Mouse (Mus musculus): ENCODE measurements at regions not wholly inside any gene's neighbourhood (a gene's known extent, or its start where the extent isn't known, plus 50 kb on each side); places are given as distances from the start of the nearest gene placed in this dataset.

- Histone ChIP-seq H3K27me3 (ENCODE audit: control insufficient read depth, insufficient read depth, low read length) (no peaks in the 10 kb centered on the region), H3K4me1 (ENCODE audit: control insufficient read depth, insufficient read depth, low read length) (no peaks in the 10 kb centered on the region), H3K9me3 (ENCODE audit: control insufficient read depth, low read length) (no peaks in the 10 kb centered on the region), H3K36me3 (ENCODE audit: control insufficient read depth, insufficient read depth, low read length) (no peaks in the 10 kb centered on the region), H3K9ac (ENCODE audit: low read length) (no peak overlapping the region), H3K4me3 (ENCODE audit: low read depth, low read length) (no peak overlapping the region), H3K27ac (ENCODE audit: low read depth, low read length) (no peak overlapping the region), H3K4me2 (ENCODE audit: low read depth) (no peak overlapping the region)
- ATAC-seq (ENCODE audit: insufficient read depth, low FRiP score, low TSS enrichment) (no peak), DNase-seq (ENCODE audit: low spot score) (no peak)
- WGBS, result 90% methylated on average over 5 of the region's 5 CpGs
Measured at GRCm38 (mm10) chr4:9218380-9218779, 979.5 kb upstream of the Car8 start.

DNA sequence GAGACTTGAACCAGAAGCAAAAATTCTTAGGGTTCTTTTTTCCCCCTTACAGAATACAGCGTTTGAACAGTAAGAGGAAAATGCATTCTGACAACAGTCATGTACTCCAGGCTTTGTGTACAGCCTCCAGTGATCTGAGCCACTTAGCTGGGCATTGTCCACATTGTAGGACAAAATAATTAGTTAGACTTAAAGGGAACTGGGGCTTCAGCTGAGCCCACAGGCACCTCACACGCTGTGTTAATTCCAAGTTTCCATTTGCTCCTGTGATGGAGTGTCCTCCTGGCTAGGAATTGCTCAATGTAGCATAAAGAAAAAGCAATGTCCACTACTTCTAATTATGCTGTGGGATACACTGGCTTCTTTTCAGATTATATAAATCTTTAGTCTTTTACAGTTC lies 969.8 kb upstream of the Car8 start:
- Histone ChIP-seq H3K36me3 (ENCODE audit: control insufficient read depth, insufficient read depth, low read length) (no peaks in the 10 kb centered on the region), H3K27me3 (ENCODE audit: control insufficient read depth, insufficient read depth, low read length) (no peaks in the 10 kb centered on the region), H3K9ac (ENCODE audit: low read length) (no peak overlapping the region), H3K9me3 (ENCODE audit: control insufficient read depth, low read length) (no peaks in the 10 kb centered on the region), H3K27ac (ENCODE audit: low read depth, low read length) (no peak overlapping the region), H3K4me1 (ENCODE audit: control insufficient read depth, insufficient read depth, low read length) (no peaks in the 10 kb centered on the region), H3K4me2 (ENCODE audit: low read depth) (no peak overlapping the region), H3K4me3 (ENCODE audit: low read depth, low read length) (no peak overlapping the region)
- DNase-seq (ENCODE audit: low spot score) (no peak), ATAC-seq (ENCODE audit: insufficient read depth, low FRiP score, low TSS enrichment) (no peak)
- 78% methylated on average over 2 of the region's 2 CpGs for WGBS

- H3K9me3 ChIP-seq (ENCODE audit: control insufficient read depth, low read length), result no peaks in the 10 kb centered on the region
- no peaks in the 10 kb centered on the region for H3K4me1 ChIP-seq (ENCODE audit: control insufficient read depth, insufficient read depth, low read length)
- no peak overlapping the region for H3K4me2 ChIP-seq (ENCODE audit: low read depth)
- no peak overlapping the region for H3K9ac ChIP-seq (ENCODE audit: low read length)
- no peaks in the 10 kb centered on the region for H3K27me3 ChIP-seq (ENCODE audit: control insufficient read depth, insufficient read depth, low read length)
- no peak overlapping the region for H3K27ac ChIP-seq (ENCODE audit: low read depth, low read length)
- DNase-seq (ENCODE audit: low spot score), result no peak
- no peaks in the 10 kb centered on the region for H3K36me3 ChIP-seq (ENCODE audit: control insufficient read depth, insufficient read depth, low read length)
- 88% methylated on average over 2 of the region's 2 CpGs for WGBS
- no peak overlapping the region for H3K4me3 ChIP-seq (ENCODE audit: low read depth, low read length)
- ATAC-seq (ENCODE audit: insufficient read depth, low FRiP score, low TSS enrichment), result no peak
Measured at GRCm38 (mm10) chr4:9200012-9200411, 961.2 kb upstream of the Car8 start.

GRCm38 (mm10) chr4:9196435-9196834 lies 957.6 kb upstream of the Car8 start:
- Histone ChIP-seq H3K4me3 (ENCODE audit: low read depth, low read length) (no peak overlapping the region), H3K27me3 (ENCODE audit: control insufficient read depth, insufficient read depth, low read length) (no peaks in the 10 kb centered on the region), H3K4me1 (ENCODE audit: control insufficient read depth, insufficient read depth, low read length) (no peaks in the 10 kb centered on the region), H3K27ac (ENCODE audit: low read depth, low read length) (no peak overlapping the region), H3K9ac (ENCODE audit: low read length) (no peak overlapping the region), H3K9me3 (ENCODE audit: control insufficient read depth, low read length) (no peaks in the 10 kb centered on the region), H3K36me3 (ENCODE audit: control insufficient read depth, insufficient read depth, low read length) (no peaks in the 10 kb centered on the region), H3K4me2 (ENCODE audit: low read depth) (no peak overlapping the region)
- ATAC-seq (ENCODE audit: insufficient read depth, low FRiP score, low TSS enrichment), result no peak
- 41% methylated on average over 4 of the region's 4 CpGs for WGBS
- no peak for DNase-seq (ENCODE audit: low spot score)

DNA sequence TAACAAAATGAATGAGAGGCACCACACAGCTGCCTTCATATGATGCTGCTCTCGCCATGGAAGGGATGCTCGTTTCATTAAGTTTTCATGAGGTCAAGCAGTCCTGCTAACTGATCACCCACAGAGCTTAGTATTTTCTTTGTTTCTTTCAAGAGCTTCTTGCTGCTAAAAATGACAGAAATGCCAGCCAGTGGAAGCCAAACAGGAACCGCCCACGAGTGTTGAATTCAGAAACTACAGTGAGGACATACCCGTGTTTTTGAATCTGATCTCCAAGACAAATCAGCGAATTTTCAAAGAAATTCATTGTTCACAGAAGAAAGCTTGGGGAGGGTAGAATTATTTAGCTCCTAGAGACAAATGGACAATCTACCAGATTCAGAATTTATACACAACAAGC lies 954.3 kb upstream of the Car8 start:
- no peaks in the 10 kb centered on the region for H3K36me3 ChIP-seq (ENCODE audit: control insufficient read depth, insufficient read depth, low read length)
- H3K27ac ChIP-seq (ENCODE audit: low read depth, low read length), result no peak overlapping the region
- no peaks in the 10 kb centered on the region for H3K9me3 ChIP-seq (ENCODE audit: control insufficient read depth, low read length)
- no peaks in the 10 kb centered on the region for H3K27me3 ChIP-seq (ENCODE audit: control insufficient read depth, insufficient read depth, low read length)
- no peak overlapping the region for H3K4me3 ChIP-seq (ENCODE audit: low read depth, low read length)
- WGBS, result 63% methylated on average over 6 of the region's 6 CpGs
- no peak for DNase-seq (ENCODE audit: low spot score)
- no peak for ATAC-seq (ENCODE audit: insufficient read depth, low FRiP score, low TSS enrichment)
- no peaks in the 10 kb centered on the region for H3K4me1 ChIP-seq (ENCODE audit: control insufficient read depth, insufficient read depth, low read length)
- H3K9ac ChIP-seq (ENCODE audit: low read length), result no peak overlapping the region
- no peak overlapping the region for H3K4me2 ChIP-seq (ENCODE audit: low read depth)

DNA sequence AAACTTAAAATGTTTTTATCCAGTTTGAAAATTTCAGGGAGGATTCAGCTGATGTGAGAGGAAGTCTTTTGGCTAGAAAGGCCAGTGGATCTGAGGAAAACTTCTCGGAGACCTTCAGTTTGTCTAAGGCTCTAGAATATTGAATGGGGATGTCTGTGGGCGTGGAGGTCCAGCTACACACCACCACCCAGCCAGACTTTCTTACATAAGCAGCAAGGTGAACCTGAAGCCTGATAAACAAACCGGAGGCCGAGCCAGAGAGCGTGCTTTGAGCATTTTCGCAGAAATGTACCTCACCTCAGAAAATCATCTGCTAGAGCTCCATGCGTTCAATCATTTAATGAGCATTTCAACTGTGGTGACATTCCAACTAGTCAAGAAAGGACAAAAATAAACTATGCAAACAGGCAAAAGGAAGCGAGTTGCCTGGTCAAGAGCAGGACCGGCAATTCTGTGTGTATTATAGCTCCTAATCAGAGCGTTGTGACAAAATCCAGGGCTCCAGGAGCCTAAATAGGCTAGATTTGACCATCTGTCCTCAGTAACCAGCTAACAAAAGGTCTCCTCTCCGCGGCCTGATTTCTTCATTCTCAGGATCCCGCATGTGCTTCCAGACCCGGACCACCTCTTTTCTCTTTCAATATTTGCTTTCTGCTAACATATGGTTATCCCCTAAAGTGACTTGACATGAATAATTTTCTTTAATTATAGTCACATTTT lies 946.5 kb upstream of the Car8 start:
- DNase-seq (ENCODE audit: low spot score), result no peak
- no peaks in the 10 kb centered on the region for H3K36me3 ChIP-seq (ENCODE audit: control insufficient read depth, insufficient read depth, low read length)
- ATAC-seq (ENCODE audit: insufficient read depth, low FRiP score, low TSS enrichment), result peak; percentile 17; the same call in 1 of the 2 replicates
- H3K4me1 ChIP-seq (ENCODE audit: control insufficient read depth, insufficient read depth, low read length), result peaks cover 7% of the 10 kb centered on the region; the same call in 1 of the 2 replicates
- peak overlapping the region; percentile 35 for H3K9ac ChIP-seq (ENCODE audit: low read length)
- H3K9me3 ChIP-seq (ENCODE audit: control insufficient read depth, low read length), result no peaks in the 10 kb centered on the region
- H3K4me2 ChIP-seq (ENCODE audit: low read depth), result peak overlapping the region; percentile 23
- H3K27ac ChIP-seq (ENCODE audit: low read depth, low read length), result peak overlapping the region; percentile 37
- no peaks in the 10 kb centered on the region for H3K27me3 ChIP-seq (ENCODE audit: control insufficient read depth, insufficient read depth, low read length)
- 46% methylated on average over 14 of the region's 14 CpGs for WGBS
- no peak overlapping the region for H3K4me3 ChIP-seq (ENCODE audit: low read depth, low read length)

DNA sequence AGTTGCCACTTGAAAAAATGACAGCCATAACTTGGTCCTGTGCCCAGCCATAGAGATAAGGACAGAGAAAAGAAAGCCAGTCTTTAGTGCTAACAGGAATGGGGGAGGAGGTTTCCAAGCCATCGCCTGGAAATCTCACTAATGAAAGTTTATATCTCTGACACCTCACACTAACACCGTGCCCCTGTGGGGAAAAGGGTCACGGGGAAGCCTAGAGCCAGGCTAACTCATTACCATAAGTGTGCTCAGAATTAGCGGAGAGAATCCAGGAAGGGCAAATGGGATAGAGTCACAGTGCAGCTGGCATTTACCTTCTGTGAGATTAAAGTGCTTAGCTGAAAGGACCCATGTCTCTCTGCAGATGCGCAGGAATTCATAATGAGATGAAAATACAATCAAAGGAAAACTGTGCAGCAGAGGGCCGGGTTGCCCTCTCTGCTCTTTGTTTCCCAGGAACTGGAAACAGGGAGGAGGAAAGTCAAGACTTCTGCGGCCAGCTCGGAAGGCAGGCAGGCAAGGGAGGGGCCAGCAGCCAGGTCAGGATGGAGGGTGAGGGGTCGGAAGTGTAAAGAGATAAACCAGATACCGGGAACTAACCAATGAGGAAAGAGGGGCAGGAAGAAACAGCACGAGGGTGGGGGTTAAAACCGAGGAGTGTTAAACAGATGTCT lies 945.7 kb upstream of the Car8 start:
- Histone ChIP-seq H3K4me2 (ENCODE audit: low read depth) (peak overlapping the region; percentile 23), H3K27ac (ENCODE audit: low read depth, low read length) (peak overlapping the region; percentile 37), H3K4me3 (ENCODE audit: low read depth, low read length) (peak overlapping the region; percentile 1; the same call in 1 of the 2 replicates), H3K27me3 (ENCODE audit: control insufficient read depth, insufficient read depth, low read length) (no peaks in the 10 kb centered on the region), H3K9me3 (ENCODE audit: control insufficient read depth, low read length) (no peaks in the 10 kb centered on the region), H3K9ac (ENCODE audit: low read length) (no peak overlapping the region), H3K36me3 (ENCODE audit: control insufficient read depth, insufficient read depth, low read length) (no peaks in the 10 kb centered on the region), H3K4me1 (ENCODE audit: control insufficient read depth, insufficient read depth, low read length) (peaks cover 7% of the 10 kb centered on the region; the same call in 1 of the 2 replicates)
- DNase-seq (ENCODE audit: low spot score) (peak; percentile 62), ATAC-seq (ENCODE audit: insufficient read depth, low FRiP score, low TSS enrichment) (peak; percentile 86)
- under 1% methylated on average over 12 of the region's 12 CpGs for WGBS

- Histone ChIP-seq H3K9me3 (ENCODE audit: control insufficient read depth, low read length) (no peaks in the 10 kb centered on the region), H3K9ac (ENCODE audit: low read length) (no peak overlapping the region), H3K4me1 (ENCODE audit: control insufficient read depth, insufficient read depth, low read length) (no peaks in the 10 kb centered on the region), H3K27ac (ENCODE audit: low read depth, low read length) (no peak overlapping the region), H3K36me3 (ENCODE audit: control insufficient read depth, insufficient read depth, low read length) (no peaks in the 10 kb centered on the region), H3K4me3 (ENCODE audit: low read depth, low read length) (no peak overlapping the region), H3K4me2 (ENCODE audit: low read depth) (no peak overlapping the region), H3K27me3 (ENCODE audit: control insufficient read depth, insufficient read depth, low read length) (no peaks in the 10 kb centered on the region)
- DNase-seq (ENCODE audit: low spot score) (no peak), ATAC-seq (ENCODE audit: insufficient read depth, low FRiP score, low TSS enrichment) (no peak)
- WGBS, result 77% methylated on average over 1 of the region's 1 CpGs
Measured at GRCm38 (mm10) chr4:9174365-9174764, 935.5 kb upstream of the Car8 start.

DNA sequence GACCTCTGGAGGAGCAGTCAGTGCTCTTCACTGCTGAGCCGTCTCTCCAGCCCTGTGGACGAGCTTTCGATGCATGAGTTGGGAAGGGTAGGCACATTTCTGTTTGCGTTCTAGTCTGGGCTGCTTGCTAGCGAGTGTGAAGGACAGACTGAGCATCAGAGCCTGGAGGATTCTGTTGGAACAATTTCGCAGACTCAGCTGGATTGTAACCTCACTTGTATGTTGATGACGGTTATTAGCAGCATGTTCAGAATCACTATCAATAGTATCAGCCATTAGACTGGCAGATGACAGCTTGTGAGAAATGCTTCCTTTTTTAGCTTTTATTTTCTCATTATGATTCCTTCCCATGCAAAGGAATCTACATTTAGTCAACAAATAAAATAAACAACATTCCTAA lies 923.5 kb upstream of the Car8 start:
- Histone ChIP-seq H3K36me3 (ENCODE audit: control insufficient read depth, insufficient read depth, low read length) (no peaks in the 10 kb centered on the region), H3K27me3 (ENCODE audit: control insufficient read depth, insufficient read depth, low read length) (no peaks in the 10 kb centered on the region), H3K27ac (ENCODE audit: low read depth, low read length) (peak overlapping the region; percentile 56; the same call in 1 of the 2 replicates), H3K4me2 (ENCODE audit: low read depth) (no peak overlapping the region), H3K4me1 (ENCODE audit: control insufficient read depth, insufficient read depth, low read length) (peaks cover 12% of the 10 kb centered on the region), H3K9ac (ENCODE audit: low read length) (no peak overlapping the region), H3K4me3 (ENCODE audit: low read depth, low read length) (no peak overlapping the region), H3K9me3 (ENCODE audit: control insufficient read depth, low read length) (no peaks in the 10 kb centered on the region)
- ATAC-seq (ENCODE audit: insufficient read depth, low FRiP score, low TSS enrichment) (no peak), DNase-seq (ENCODE audit: low spot score) (no peak)
- WGBS, result 78% methylated on average over 7 of the region's 7 CpGs

Data from neural tube, embryonic 11.5 days (tissue).